Mouse (Mus musculus): ENCODE measurements at regions not wholly inside any gene's neighbourhood (a gene's known extent, or its start where the extent isn't known, plus 50 kb on each side); places are given as distances from the start of the nearest gene placed in this dataset.

DNA sequence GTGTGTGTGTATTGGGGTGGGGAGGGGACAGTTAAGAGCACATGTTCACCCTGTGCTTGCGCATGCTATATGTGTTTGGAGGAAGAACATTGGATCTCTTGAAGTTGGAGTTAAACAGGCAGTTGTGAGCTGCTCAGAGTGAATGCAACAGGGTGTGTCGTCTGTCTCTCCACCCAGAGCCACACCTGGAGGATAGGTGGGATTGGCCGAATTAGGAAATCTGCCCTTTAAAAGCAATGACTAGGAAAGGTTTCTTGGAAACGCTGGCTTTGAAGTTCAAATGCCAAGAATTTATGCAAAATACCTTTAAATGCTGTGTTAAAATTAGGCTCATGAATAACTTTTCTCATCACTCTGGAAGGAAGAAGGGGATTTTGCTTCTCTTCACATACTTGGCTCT lies 436.9 kb downstream of the Ofcc1 start:
- TF ChIP-seq CTCF (IDR thresholded peaks at IDR 0.05; ENCODE audit: low read depth, low read length), result no peak
- TF ChIP-seq POLR2A (IDR thresholded peaks at IDR 0.05; ENCODE audit: insufficient read depth, low read length), result no peak
